Mouse (Mus musculus) limb, embryonic 10.5 days (tissue): Measurements from ENCODE around the gene Tfcp2. TPM values are rescaled to one million over a fixed set of nuclear protein-coding genes. Genes with fewer than 3 reads are reported as not detected.
A peak's percentile ranks its signal among the peaks of the same experiment; 100 is the strongest.

Source experiments
- DNase-seq: peaks from one replicate; pipeline ENCODE4 v3.0.0-alpha.2; 2017; ENCODE audit warnings: low spot score
- H3K27ac ChIP-seq: fragments of 300-500 bp; sonication (generic); 2 replicates; pipeline ENCODE4 v1.5.1; 2016; ENCODE audit warnings: mild to moderate bottlenecking
- H3K27me3 ChIP-seq: fragments of 300-500 bp; sonication (generic); 2 replicates; pipeline ENCODE4 v1.6.1; 2016; ENCODE audit warnings: low read depth, mild to moderate bottlenecking; ENCODE audit not compliant: poor library complexity, severe bottlenecking
- H3K36me3 ChIP-seq: fragments of 300-500 bp; sonication (generic); 2 replicates; pipeline ENCODE4 v1.6.1; 2016; ENCODE audit warnings: mild to moderate bottlenecking, moderate library complexity
- H3K4me1 ChIP-seq: fragments of 300-500 bp; sonication (generic); 2 replicates; pipeline ENCODE4 v1.6.1; 2016
- H3K4me3 ChIP-seq: fragments of 300-500 bp; sonication (generic); 2 replicates; pipeline ENCODE4 v1.5.1; 2016; ENCODE audit warnings: mild to moderate bottlenecking, moderate library complexity
- H3K9me3 ChIP-seq: fragments of 300-500 bp; sonication (generic); replicated peaks from 2 replicates; pipeline ENCODE4 v1.6.1; 2016; ENCODE audit warnings: mild to moderate bottlenecking
- WGBS: fragments of 180-500 bp; shearing (Covaris S2); methylation state at CpG from one replicate; pipeline ENCODE4 v1.1.7; 2016; 5-methylcytosine and 5-hydroxymethylcytosine counted together
- polyA plus RNA-seq: library from polyadenylated mRNA; unstranded; fragments of >200 nt; fragmentation: Nextera tagmentation; extraction: Ambion mirVana; gene quantifications from 2 replicates; pipeline ENCODE4 v1.2.1, GENCODE M21; 2016

Gene Tfcp2
- polyA plus RNA-seq, 1 experiment from 2014 or later, result 44.5 TPM

DNA sequence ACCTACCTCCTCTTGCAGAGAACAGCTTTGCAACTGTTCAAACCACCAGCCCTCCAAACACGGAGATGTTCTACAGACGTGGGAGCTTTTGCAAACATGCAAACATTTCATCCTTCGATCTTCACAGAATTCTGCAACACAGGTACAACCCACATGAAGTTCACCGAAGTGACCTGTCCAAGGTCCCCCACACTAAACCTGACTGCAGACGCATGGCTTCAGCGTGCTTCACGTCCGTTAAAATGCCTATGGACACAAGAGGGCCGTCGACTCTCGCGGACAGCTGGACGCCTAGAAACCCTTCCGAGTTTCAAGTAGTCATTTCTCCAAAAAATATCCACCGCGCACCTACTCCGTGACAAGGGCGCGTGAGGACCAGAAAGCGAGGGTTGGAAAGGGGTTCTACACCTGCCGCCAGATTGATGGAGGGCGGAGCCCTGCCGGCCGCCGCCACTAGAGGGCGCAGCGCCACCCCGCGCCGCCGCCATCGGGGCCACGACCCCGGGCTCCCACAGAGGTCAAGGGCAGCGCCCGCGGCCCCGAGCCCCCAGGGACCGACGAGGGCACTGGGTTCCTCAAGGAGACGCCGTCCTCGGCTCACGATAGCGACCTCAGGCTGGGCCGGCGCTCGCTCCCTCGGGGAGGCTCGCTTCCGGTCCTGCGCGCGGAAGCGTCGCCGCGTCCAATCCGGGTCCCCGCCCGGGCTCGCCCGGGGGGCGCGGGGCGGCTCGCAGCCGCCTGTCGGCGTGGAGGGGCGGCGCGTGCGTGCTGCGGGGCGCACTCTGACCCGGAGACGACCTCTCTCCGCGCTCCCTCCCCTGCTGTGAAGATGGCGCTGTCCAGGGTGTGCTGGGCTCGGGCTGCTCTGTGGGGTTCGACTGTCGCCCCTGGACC, 83.3 kb downstream of the Tfcp2 start, which contains the start of gene Letmd1:
Gene Letmd1 (plus strand): TSS at position 729 of the 894 bp plus-strand sequence.
- WGBS, result 3% methylated on average over 84 of the region's 84 CpGs
- Histone ChIP-seq H3K27ac (peak within 1 kb of the TSS; percentile 95), H3K4me1 (peaks cover 22% of the 10 kb centered on the region), H3K27me3 (no peaks in the 10 kb centered on the region), H3K36me3 (peaks cover 25% of the 10 kb centered on the region), H3K9me3 (no peaks in the 10 kb centered on the region), H3K4me3 (peak within 1 kb of the TSS; percentile 87)
- peak; percentile 88 for DNase-seq

DNA sequence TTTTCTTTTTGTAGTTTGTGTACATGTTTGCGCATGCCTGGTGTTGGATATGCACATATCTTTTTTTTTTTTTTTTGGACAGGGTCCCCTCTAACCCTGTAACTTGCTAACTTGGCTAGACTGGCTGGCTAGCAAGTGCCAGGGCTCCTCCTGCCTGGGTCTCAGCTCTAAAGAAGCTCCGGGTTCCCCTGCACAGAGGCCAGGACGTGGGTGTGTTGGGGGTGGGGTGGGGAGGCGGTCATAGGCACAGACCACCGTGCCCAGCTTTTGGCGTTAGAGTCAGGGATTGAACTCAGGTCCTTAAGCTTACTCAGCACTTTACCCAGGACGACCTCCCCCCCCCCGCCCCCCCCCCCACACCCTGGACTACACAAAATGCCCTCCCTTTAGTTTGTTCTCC, 84.1 kb downstream of the Tfcp2 start:
- no peaks in the 10 kb centered on the region for H3K27me3 ChIP-seq
- H3K4me3 ChIP-seq, result peak overlapping the region; percentile 87
- no peaks in the 10 kb centered on the region for H3K9me3 ChIP-seq
- no peak for DNase-seq
- peaks cover 22% of the 10 kb centered on the region for H3K4me1 ChIP-seq
- 47% methylated on average over 8 of the region's 8 CpGs for WGBS
- peaks cover 21% of the 10 kb centered on the region for H3K36me3 ChIP-seq
- no peak overlapping the region for H3K27ac ChIP-seq

GRCm38 (mm10) chr15:100465432-100465831, 86.4 kb downstream of the Tfcp2 start:
- Histone ChIP-seq H3K27ac (no peak overlapping the region), H3K36me3 (no peaks in the 10 kb centered on the region), H3K4me3 (no peak overlapping the region), H3K27me3 (peaks cover under 1% of the 10 kb centered on the region; the same call in 1 of the 2 replicates), H3K9me3 (no peaks in the 10 kb centered on the region), H3K4me1 (peaks cover 31% of the 10 kb centered on the region)
- DNase-seq, result no peak
- WGBS, result 77% methylated on average over 2 of the region's 2 CpGs

- 27% methylated on average over 6 of the region's 6 CpGs for WGBS
- no peaks in the 10 kb centered on the region for H3K36me3 ChIP-seq
- no peak overlapping the region for H3K4me3 ChIP-seq
- DNase-seq, result peak; percentile 64
- no peaks in the 10 kb centered on the region for H3K9me3 ChIP-seq
- H3K4me1 ChIP-seq, result peaks cover 18% of the 10 kb centered on the region
- H3K27me3 ChIP-seq, result peaks cover 11% of the 10 kb centered on the region; the same call in 1 of the 2 replicates
- no peak overlapping the region for H3K27ac ChIP-seq
Measured at GRCm38 (mm10) chr15:100463712-100464111, 88.1 kb downstream of the Tfcp2 start.

DNA sequence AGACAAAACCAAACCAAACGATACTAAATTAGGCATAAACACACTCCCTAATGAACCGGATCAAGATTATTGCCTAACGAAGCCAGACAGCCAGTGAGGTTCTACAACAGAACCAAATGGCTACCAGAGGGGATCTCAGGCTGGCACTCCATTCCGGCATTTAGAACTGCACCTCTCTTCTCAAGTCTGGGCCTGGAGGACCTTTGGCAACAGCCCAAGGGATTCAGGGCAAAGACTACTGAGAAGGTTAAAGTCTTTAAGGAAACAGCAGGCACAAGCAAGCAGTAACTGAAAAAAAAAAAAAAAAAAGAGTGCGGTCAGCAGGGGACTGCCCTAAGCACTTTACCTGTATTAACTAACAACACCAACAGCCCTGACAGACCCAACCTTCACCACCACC, 89.7 kb downstream of the Tfcp2 start:
- WGBS, result 86% methylated on average over 5 of the region's 5 CpGs
- no peak for DNase-seq
- Histone ChIP-seq H3K27ac (no peak overlapping the region), H3K36me3 (no peaks in the 10 kb centered on the region), H3K4me1 (peaks cover 11% of the 10 kb centered on the region; the same call in 1 of the 2 replicates), H3K9me3 (no peaks in the 10 kb centered on the region), H3K27me3 (peaks cover 19% of the 10 kb centered on the region; the same call in 1 of the 2 replicates), H3K4me3 (no peak overlapping the region)

DNA sequence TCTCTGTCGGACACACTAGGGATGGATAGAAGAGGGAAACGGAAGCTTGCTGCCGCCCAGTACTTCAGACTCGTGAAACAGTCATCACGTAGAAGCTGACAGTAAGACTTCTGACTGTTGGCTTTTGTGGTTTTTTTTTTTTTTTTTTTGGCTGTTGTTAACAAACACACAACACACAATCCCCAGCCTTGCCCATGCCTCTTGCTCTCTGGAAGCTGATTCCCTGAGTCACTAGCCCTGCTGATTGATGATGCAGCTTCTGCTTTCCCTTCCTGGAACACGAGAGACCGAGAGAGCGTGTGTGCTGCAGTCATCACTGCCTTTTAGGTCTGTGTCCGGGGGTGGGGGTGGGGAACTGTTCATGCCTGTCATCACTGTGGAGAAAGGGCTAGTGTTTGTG, 90.2 kb downstream of the Tfcp2 start:
- no peak overlapping the region for H3K4me3 ChIP-seq
- peaks cover 19% of the 10 kb centered on the region; the same call in 1 of the 2 replicates for H3K27me3 ChIP-seq
- DNase-seq, result no peak
- H3K27ac ChIP-seq, result no peak overlapping the region
- no peaks in the 10 kb centered on the region for H3K36me3 ChIP-seq
- no peaks in the 10 kb centered on the region for H3K9me3 ChIP-seq
- WGBS, result 76% methylated on average over 9 of the region's 9 CpGs
- peaks cover 12% of the 10 kb centered on the region; the same call in 1 of the 2 replicates for H3K4me1 ChIP-seq

GRCm38 (mm10) chr15:100460942-100461341, 90.9 kb downstream of the Tfcp2 start:
- Histone ChIP-seq H3K36me3 (no peaks in the 10 kb centered on the region), H3K4me1 (peaks cover 18% of the 10 kb centered on the region; the same call in 1 of the 2 replicates), H3K9me3 (no peaks in the 10 kb centered on the region), H3K27me3 (peaks cover 19% of the 10 kb centered on the region; the same call in 1 of the 2 replicates), H3K4me3 (0 out of 2 replicates have a peak overlapping the region, but pooled peaks have one; percentile 16), H3K27ac (no peak overlapping the region)
- 12% methylated on average over 12 of the region's 12 CpGs for WGBS
- no peak for DNase-seq

- Histone ChIP-seq H3K27me3 (peaks cover 19% of the 10 kb centered on the region; the same call in 1 of the 2 replicates), H3K36me3 (no peaks in the 10 kb centered on the region), H3K4me1 (peaks cover 18% of the 10 kb centered on the region; the same call in 1 of the 2 replicates), H3K4me3 (no peak overlapping the region), H3K27ac (no peak overlapping the region), H3K9me3 (no peaks in the 10 kb centered on the region)
- DNase-seq, result peak; percentile 62
- 52% methylated on average over 10 of the region's 10 CpGs for WGBS
Measured at GRCm38 (mm10) chr15:100458055-100458454, 93.8 kb downstream of the Tfcp2 start.

DNA sequence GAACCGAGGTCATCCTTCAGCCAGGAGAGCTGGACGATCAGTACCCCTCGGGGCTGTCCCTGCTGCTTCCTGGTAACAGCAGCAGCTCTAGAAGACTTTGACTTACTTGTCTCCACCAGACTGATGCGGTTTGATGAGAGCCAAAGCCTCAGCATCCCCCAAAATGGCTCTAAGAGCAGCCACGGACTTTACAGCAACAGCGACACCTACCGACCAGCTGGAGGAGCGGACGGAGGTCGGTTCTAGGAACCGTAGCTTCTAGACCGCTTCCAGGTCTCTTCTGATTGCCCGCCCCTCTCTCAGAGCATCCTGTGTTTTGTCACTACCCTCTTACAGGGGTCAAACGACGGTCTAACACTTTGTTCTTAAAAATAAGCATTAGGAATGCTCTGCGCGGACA, 94.5 kb downstream of the Tfcp2 start:
- Histone ChIP-seq H3K27me3 (peaks cover 19% of the 10 kb centered on the region; the same call in 1 of the 2 replicates), H3K9me3 (no peaks in the 10 kb centered on the region), H3K27ac (no peak overlapping the region), H3K4me3 (no peak overlapping the region), H3K36me3 (no peaks in the 10 kb centered on the region), H3K4me1 (peaks cover 18% of the 10 kb centered on the region; the same call in 1 of the 2 replicates)
- 10% methylated on average over 17 of the region's 17 CpGs for WGBS
- peak; percentile 88 for DNase-seq

DNA sequence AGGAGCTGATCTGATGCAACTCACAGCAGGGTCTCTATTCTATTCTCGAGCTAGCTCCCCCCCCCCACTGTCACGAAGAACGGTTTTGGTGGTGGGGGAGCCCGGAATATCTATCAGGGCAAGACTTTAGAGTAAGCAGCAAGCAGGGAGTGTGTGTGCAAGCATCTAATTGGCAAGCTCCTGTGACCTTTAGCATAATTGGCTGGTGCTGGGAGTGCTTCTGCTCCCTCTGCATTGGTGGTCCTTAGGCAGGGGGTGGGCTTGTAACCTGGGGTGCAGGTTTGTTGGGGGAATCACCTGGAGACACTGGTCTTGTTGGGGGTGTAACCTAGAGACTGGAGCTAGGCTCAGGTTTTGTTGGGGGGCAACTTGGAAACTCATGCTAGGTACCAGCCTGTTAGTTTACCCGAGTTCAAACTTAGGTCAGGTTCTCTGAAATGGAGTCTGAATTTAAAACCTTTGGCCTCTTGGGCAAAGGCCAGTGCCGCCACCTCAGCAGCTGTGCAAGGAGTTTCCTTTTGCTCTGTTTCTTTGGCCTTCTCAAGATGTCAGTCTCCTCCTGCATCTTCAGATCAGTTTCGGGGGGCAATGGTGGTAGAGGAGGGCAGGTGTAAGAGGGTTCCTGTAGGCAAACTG, 95.3 kb downstream of the Tfcp2 start:
- H3K27me3 ChIP-seq, result peaks cover 19% of the 10 kb centered on the region; the same call in 1 of the 2 replicates
- H3K9me3 ChIP-seq, result no peaks in the 10 kb centered on the region
- H3K4me3 ChIP-seq, result no peak overlapping the region
- no peak overlapping the region for H3K27ac ChIP-seq
- peaks cover 14% of the 10 kb centered on the region; the same call in 1 of the 2 replicates for H3K4me1 ChIP-seq
- 69% methylated on average over 7 of the region's 7 CpGs for WGBS
- no peak for DNase-seq
- H3K36me3 ChIP-seq, result no peaks in the 10 kb centered on the region

DNA sequence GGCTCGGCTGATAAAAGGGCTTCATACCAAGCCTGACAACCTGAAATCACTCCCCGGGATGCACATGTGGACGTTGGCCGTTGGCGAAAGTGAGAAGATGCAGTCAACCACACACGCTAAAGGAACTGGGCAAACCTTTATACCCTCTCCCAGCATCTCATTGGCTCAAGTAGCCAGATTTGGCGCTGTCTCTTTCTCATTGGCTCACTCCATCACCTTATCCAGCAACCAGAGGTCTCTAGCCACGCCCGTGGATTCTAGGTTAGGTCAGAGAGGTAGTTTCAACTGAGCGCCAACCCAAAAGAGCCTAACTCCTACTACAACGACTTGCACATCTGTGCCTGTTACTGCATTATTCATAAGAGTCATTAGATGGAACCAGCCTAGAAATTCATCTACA, 99.3 kb downstream of the Tfcp2 start:
- Histone ChIP-seq H3K27ac (no peak overlapping the region), H3K4me3 (no peak overlapping the region), H3K27me3 (no peaks in the 10 kb centered on the region), H3K9me3 (no peaks in the 10 kb centered on the region), H3K4me1 (0 out of 2 replicates have a peak, but pooled peaks cover 9% of the 10 kb centered on the region), H3K36me3 (no peaks in the 10 kb centered on the region)
- no peak for DNase-seq
- 77% methylated on average over 11 of the region's 11 CpGs for WGBS

- H3K36me3 ChIP-seq, result no peaks in the 10 kb centered on the region
- no peak overlapping the region for H3K27ac ChIP-seq
- H3K4me3 ChIP-seq, result no peak overlapping the region
- 0 out of 2 replicates have a peak, but pooled peaks cover 1% of the 10 kb centered on the region for H3K4me1 ChIP-seq
- no peaks in the 10 kb centered on the region for H3K9me3 ChIP-seq
- H3K27me3 ChIP-seq, result no peaks in the 10 kb centered on the region
- 74% methylated on average over 16 of the region's 16 CpGs for WGBS
- no peak for DNase-seq
Measured at GRCm38 (mm10) chr15:100451245-100451644, 100.6 kb downstream of the Tfcp2 start.

DNA sequence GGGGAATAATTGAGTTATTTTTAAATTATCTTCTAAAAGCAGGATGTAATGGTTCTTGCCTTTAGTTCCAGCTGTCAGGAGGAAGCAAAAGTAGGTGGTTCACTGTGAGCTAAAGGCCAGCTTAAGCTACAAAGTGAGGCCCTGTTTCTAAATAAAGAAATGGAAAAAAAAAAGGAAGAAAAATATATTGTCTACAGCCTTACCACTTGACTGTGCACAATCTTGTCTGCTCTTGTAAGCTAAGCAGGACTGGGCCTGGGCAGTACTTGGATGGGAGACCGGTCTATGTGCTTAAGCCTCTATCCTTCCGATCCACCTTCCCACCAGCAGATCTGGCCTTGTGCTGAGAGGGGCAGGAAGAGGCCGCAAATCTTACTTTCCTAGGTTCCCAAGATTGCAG, 102.3 kb downstream of the Tfcp2 start:
- Histone ChIP-seq H3K9me3 (no peaks in the 10 kb centered on the region), H3K27me3 (no peaks in the 10 kb centered on the region), H3K36me3 (no peaks in the 10 kb centered on the region), H3K4me3 (no peak overlapping the region), H3K4me1 (no peaks in the 10 kb centered on the region), H3K27ac (no peak overlapping the region)
- WGBS, result 87% methylated on average over 3 of the region's 3 CpGs
- DNase-seq, result no peak
